Mouse (Mus musculus) urinary bladder, postnatal 4 days (tissue): ENCODE results near the gene Olfr1331.
"Not testable (repeated sequence)": the region's sequence is repeated elsewhere in the genome, so short reads cannot be mapped to it uniquely, and the experiment has no call there.

Experiments
- DNase-seq, 2 experiments: peaks; one replicate each; pipeline ENCODE4 v3.0.0; 2021 to 2022; ENCODE audit warnings: low spot score in 2 of 2

The Olfr1331 gene

GRCm38 (mm10) chr4:118864349-118864748, at the start of gene Olfr1331:
Olfr1331 (plus strand) TSS chr4:118864649.
- DNase-seq: no peak

DNA sequence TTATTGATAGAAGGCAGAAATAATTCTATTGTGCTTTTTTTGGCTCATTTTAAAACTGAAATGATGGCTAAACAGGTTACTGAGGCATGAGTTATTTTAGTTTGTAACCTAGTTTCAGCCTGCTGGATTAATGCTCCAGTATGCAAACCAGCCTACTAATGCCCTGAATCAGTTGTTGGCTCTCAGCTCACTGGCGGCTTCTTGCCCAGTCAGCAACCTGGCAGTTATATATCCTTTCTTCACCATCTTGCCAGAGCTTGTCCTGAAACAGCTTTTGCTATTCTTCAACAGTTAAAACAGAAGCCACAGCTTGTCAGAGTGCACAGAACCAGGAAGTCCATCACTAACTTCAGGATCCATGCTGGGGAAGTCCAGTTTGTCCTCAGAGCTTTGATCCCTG, 45.5 kb upstream of the Olfr1331 start:
- DNase-seq: no peak

DNA sequence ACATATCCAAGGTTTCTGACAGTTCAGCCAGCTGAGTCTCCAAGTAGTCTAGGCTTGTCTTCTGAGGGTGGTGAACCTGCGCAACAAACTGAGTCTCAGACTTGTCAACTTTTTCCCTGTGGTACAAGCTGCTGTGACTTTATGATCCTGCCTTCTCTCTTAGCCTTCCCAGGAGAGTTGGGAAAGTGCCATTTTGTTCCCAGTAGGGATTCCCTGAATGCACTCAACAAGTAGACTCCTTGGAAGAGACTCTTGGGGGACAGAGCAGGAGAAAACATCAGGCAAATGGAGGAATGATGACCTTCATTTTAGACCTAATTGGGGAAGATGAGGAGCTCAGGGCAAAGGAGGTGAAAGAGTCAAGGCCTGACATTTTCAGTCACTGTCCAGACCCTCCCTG, 28.3 kb upstream of the Olfr1331 start, which contains the start of gene Olfr1333:
Gene Olfr1333, minus strand, starts transcription at position 101 of the 400 bp plus-strand sequence.
- no peak for DNase-seq

DNA sequence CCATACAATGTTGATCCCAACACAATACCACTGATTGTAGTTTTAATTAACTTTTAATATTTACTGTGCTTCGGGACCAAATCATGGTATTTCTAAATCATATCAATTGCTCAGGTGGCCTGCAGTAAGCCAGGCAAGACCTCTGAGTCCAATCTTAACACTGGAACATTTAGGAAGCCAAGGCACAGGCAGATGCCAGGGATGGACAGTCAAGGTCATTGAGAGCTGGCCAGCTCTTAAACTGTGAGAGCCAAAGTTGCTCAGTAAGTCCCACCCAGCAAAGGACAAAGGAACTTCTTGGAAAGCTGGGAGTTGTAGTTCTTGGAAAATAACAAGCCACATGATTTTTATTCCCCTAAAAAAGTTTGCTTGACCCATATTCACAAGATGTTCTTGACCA, 2.7 kb upstream of the Olfr1331 start:
- DNase-seq: no peak

GRCm38 (mm10) chr4:118862704-118863103, 1.7 kb upstream of the Olfr1331 start:
- no peak for DNase-seq

GRCm38 (mm10) chr4:118867566-118867965, 3.1 kb downstream of the Olfr1331 start:
- DNase-seq: no peak

DNA sequence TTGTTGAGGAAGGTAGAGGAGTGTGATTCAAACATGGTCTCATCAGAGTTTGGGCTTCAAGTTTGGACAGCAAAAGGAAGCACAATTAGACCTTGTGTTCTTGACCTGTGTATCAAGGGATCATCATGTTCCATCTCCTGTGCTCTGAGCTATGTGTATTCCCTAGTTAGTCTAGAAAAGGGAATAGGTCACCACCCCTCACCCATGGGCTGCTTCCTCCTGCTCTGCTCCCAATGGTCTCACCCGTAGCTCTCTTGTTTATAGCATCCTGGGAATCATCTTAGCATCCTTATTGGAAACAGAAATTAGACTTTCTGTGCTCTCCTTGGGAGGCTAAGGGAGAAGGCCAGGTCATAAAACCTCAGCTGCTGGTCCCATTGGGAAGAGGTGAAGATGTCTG, 23.8 kb downstream of the Olfr1331 start, which contains the start of gene Olfr1330:
Gene Olfr1330, plus strand, starts transcription at position 301 of the 400 bp plus-strand sequence.
- DNase-seq: no peak

GRCm38 (mm10) chr4:118901981-118902380, 37.5 kb downstream of the Olfr1331 start:
- DNase-seq: no peak

DNA sequence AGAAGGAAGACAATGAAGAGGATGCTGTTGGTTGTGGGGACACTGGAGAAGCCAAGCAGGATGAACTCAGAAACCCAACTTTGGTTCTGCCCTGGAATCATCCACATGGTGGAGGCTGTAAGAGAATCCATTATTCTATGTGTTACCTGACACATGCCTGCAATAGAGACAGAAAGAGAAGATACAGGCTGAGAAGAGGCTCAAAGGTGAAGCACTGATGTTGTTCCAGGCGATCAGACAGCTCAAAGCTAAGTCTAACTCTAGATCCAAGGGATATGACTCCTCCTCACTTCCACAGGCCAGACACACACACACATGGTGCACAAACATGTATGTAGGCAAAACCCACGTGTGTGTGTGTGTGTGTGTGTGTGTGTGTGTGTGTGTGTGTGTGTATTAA, 52.9 kb downstream of the Olfr1331 start, which contains the start of gene Olfr1329:
Gene Olfr1329, minus strand, starts transcription at position 101 of the 400 bp plus-strand sequence.
- not testable (repeated sequence) for DNase-seq
